Mouse (Mus musculus): ENCODE measurements around the gene Evpl.

GRCm38 (mm10) chr11:116285770-116286191 is 47.9 kb upstream of the Evpl start:
- TF ChIP-seq CTCF (conservative IDR thresholded peaks at IDR 0.05; ENCODE audit: insufficient read depth, insufficient read length, low read depth, low read length) (no peak), POLR2A (IDR thresholded peaks at IDR 0.05; ENCODE audit: low read depth, low read length) (no peak)

All from kidney, adult 2 months (tissue).